Mouse (Mus musculus) CH12.LX (cell line): ENCODE measurements around the gene Cdh13. TPM values are rescaled to one million over a fixed set of nuclear protein-coding genes. Genes with fewer than 3 reads are reported as not detected.

Experiments
- DNase-seq: peaks from one replicate; pipeline ENCODE4 v3.0.0-alpha.2; 2013; ENCODE audit errors: extremely low read depth
- H3K27ac ChIP-seq: 2 replicates; pipeline ENCODE4 v1.5.1; 2012; ENCODE audit warnings: low read depth, mild to moderate bottlenecking, control low read depth, moderate library complexity; ENCODE audit not compliant: insufficient read depth
- H3K27me3 ChIP-seq: replicated peaks from 2 replicates; pipeline ENCODE3; 2012; ENCODE audit warnings: inconsistent platforms
- H3K36me3 ChIP-seq, 2 experiments: replicated peaks in 1 of 2; 2 replicates each; pipeline versions ENCODE3 to v1.6.1; 2012; ENCODE audit warnings: inconsistent platforms in 1 of 2, low read length in 1 of 2, mild to moderate bottlenecking in 1 of 2, mixed read lengths in 1 of 2, moderate library complexity in 1 of 2; ENCODE audit not compliant: control insufficient read depth in 1 of 2, insufficient read depth in 1 of 2
- H3K4me1 ChIP-seq, 2 experiments: 2 replicates each; pipeline ENCODE4 v1.6.1; 2012; ENCODE audit warnings: inconsistent platforms in 1 of 2, moderate library complexity in 1 of 2; ENCODE audit not compliant: insufficient read depth in 2 of 2, control insufficient read depth in 1 of 2
- H3K4me2 ChIP-seq: 2 replicates; pipeline ENCODE4 v1.6.1; 2012; ENCODE audit warnings: low read depth, mild to moderate bottlenecking, control low read depth; ENCODE audit not compliant: poor library complexity, insufficient read depth, severe bottlenecking
- H3K4me3 ChIP-seq, 3 experiments: fragments of 150-350 bp in 1 of 3; sonication (generic) in 1 of 3; replicated peaks in 1 of 3; 2 replicates each; pipeline versions ENCODE3 to v1.5.1; 2011 to 2012; ENCODE audit warnings: low read depth in 2 of 3, low read length in 2 of 3, mild to moderate bottlenecking in 2 of 3, moderate library complexity in 2 of 3, control low read depth in 1 of 3, improper control_type of control experiment in 1 of 3, inconsistent platforms in 1 of 3, mixed read lengths in 1 of 3; ENCODE audit not compliant: poor library complexity in 1 of 3
- H3K79me2 ChIP-seq: replicated peaks from 2 replicates; pipeline ENCODE4 v1.6.1; 2012; ENCODE audit warnings: mild to moderate bottlenecking, moderate library complexity; ENCODE audit not compliant: control insufficient read depth, poor library complexity, insufficient read depth, severe bottlenecking; ENCODE audit errors: extremely low read depth
- H3K9ac ChIP-seq: 2 replicates; pipeline ENCODE4 v1.6.1; 2012; ENCODE audit warnings: low read depth, mild to moderate bottlenecking, control low read depth, moderate library complexity; ENCODE audit not compliant: insufficient read depth
- H3K9me3 ChIP-seq: replicated peaks from 2 replicates; pipeline ENCODE3; 2012; ENCODE audit warnings: low read length, inconsistent platforms, mixed read lengths
- BHLHE40 ChIP-seq: IDR thresholded peaks from 2 replicates; pipeline ENCODE4 v1.6.1; 2011; ENCODE audit warnings: mild to moderate bottlenecking, low read depth, low read length, improper control_type of control experiment
- GABPA ChIP-seq: IDR thresholded peaks from 2 replicates; pipeline ENCODE4 v1.6.1; 2012; ENCODE audit warnings: low read depth, low read length, improper control_type of control experiment, inconsistent platforms; ENCODE audit not compliant: insufficient replicate concordance
- IRF4 ChIP-seq: IDR thresholded peaks from 2 replicates; pipeline ENCODE4 v1.6.1; 2014; ENCODE audit warnings: low read depth, mild to moderate bottlenecking, inconsistent platforms, low read length, improper control_type of control experiment
- JUND ChIP-seq: conservative IDR thresholded peaks from 2 replicates; pipeline ENCODE4 v1.6.1; 2011; ENCODE audit warnings: low read depth, low read length, improper control_type of control experiment
- KAT2A ChIP-seq: IDR thresholded peaks from 2 replicates; pipeline ENCODE4 v1.6.1; 2012; ENCODE audit warnings: low read length, improper control_type of control experiment, inconsistent platforms; ENCODE audit not compliant: insufficient replicate concordance
- MAZ ChIP-seq: IDR thresholded peaks from 2 replicates; pipeline ENCODE4 v1.6.1; 2012; ENCODE audit warnings: low read depth, mild to moderate bottlenecking, inconsistent platforms, low read length, improper control_type of control experiment, moderate library complexity
- MYC ChIP-seq: IDR thresholded peaks from 2 replicates; pipeline ENCODE4 v1.6.1; 2011; ENCODE audit warnings: low read depth, mild to moderate bottlenecking, improper control_type of control experiment, low read length
- NELFE ChIP-seq: IDR thresholded peaks from 2 replicates; pipeline ENCODE4 v1.6.1; 2011; ENCODE audit warnings: low read depth, low read length, improper control_type of control experiment
- NRF1 ChIP-seq: IDR thresholded peaks from 2 replicates; pipeline ENCODE4 v1.6.1; 2014; ENCODE audit warnings: low read depth, mild to moderate bottlenecking, inconsistent platforms, low read length, improper control_type of control experiment, moderate library complexity
- POLR2A ChIP-seq: IDR thresholded peaks from 2 replicates; pipeline ENCODE4 v1.6.1; 2011; ENCODE audit warnings: low read depth, mild to moderate bottlenecking, improper control_type of control experiment, low read length
- POLR2AphosphoS2 ChIP-seq: IDR thresholded peaks from 2 replicates; pipeline ENCODE4 v1.6.1; 2011; ENCODE audit warnings: low read depth, low read length, improper control_type of control experiment
- RAD21 ChIP-seq: IDR thresholded peaks from 2 replicates; pipeline ENCODE4 v1.6.1; 2011; ENCODE audit warnings: low read depth, mild to moderate bottlenecking, low read length, improper control_type of control experiment, moderate library complexity
- RCOR1 ChIP-seq: conservative IDR thresholded peaks from 2 replicates; pipeline ENCODE4 v1.6.1; 2012; ENCODE audit warnings: low read depth, mild to moderate bottlenecking, inconsistent platforms, low read length, improper control_type of control experiment
- SIN3A ChIP-seq: IDR thresholded peaks from 2 replicates; pipeline ENCODE4 v1.6.1; 2012; ENCODE audit warnings: low read length, improper control_type of control experiment, inconsistent platforms
- UBTF ChIP-seq: IDR thresholded peaks from 2 replicates; pipeline ENCODE4 v1.6.1; 2012; ENCODE audit warnings: low read depth, mild to moderate bottlenecking, inconsistent platforms, low read length, improper control_type of control experiment, moderate library complexity
- ZKSCAN1 ChIP-seq: IDR thresholded peaks from 2 replicates; pipeline ENCODE4 v1.6.1; 2012; ENCODE audit warnings: low read depth, inconsistent platforms, low read length, improper control_type of control experiment, borderline replicate concordance
- ZMIZ1 ChIP-seq: IDR thresholded peaks from 2 replicates; pipeline ENCODE4 v1.6.1; 2012; ENCODE audit warnings: low read depth, mild to moderate bottlenecking, inconsistent platforms, low read length, improper control_type of control experiment
- ZNF384 ChIP-seq: IDR thresholded peaks from 2 replicates; pipeline ENCODE4 v1.6.1; 2012; ENCODE audit warnings: low read depth, low read length, improper control_type of control experiment, inconsistent platforms
- dilution Hi-C: fragments of 300-500 bp; cut with MboI; formaldehyde crosslinking; loops from 2 replicates; pipeline ENCODE4 v1.14.3; 2020; ENCODE audit warnings: low sequenced_read_pairs; ENCODE audit not compliant: extremely low pct_unique_long_range_greater_than_20kb, extremely low pct_ligation_motif_present
- in situ Hi-C: fragments of 300-500 bp; cut with MboI; formaldehyde crosslinking; loops from 3 replicates; pipeline ENCODE4 v1.14.3; 2019; ENCODE audit warnings: low sequenced_read_pairs, low pct_ligation_motif_present, low pct_unique_long_range_greater_than_20kb, mixed read lengths
- polyA plus RNA-seq: library from polyadenylated mRNA; unstranded; fragments of >175 nt; gene quantifications from 2 replicates; pipeline ENCODE4 v1.2.1, GENCODE M21; 2012; ENCODE audit warnings: low read depth; ENCODE audit not compliant: insufficient read length
- total RNA-seq, 2 experiments: library from RNA; depleted of rRNA; stranded (reverse); fragments of 300-350 nt in 1 of 2; fragments of >200 nt in 1 of 2; gene quantifications; 2 replicates each; pipeline ENCODE4 v1.2.3; 2012 to 2014

The Cdh13 gene
- total and polyA plus RNA-seq, 3 experiments = not detected

DNA sequence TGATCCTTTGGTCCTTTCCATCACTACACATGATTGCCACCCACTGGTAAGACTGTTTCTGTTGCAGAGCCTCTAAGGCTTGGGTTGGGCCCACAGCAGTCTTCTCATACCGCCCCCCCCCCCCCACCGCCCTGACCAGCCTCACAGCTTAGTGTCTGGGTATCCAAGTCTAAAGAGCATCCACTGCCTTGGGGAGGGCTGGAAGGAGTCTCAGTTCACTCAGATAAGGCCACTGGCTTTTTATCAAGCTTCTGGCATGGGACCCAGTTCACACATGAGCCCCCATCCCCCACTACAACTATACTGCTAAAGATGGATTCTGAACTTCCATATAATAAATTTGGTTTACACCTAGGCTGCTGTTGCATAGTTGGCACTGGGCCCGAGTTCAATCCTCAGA is 428.1 kb downstream of the Cdh13 start:
- H3K27ac ChIP-seq = no peak overlapping the region
- H3K79me2 ChIP-seq = no peaks in the 10 kb centered on the region
- DNase-seq = no peak
- in situ Hi-C loops (no loop called here), dilution Hi-C loops (no loop called here)
- H3K27me3 ChIP-seq = no peaks in the 10 kb centered on the region
- no peaks in the 10 kb centered on the region for H3K36me3 ChIP-seq
- TF ChIP-seq MAZ = no peak
- TF ChIP-seq UBTF = no peak
- H3K9ac ChIP-seq = no peak overlapping the region
- H3K4me3 ChIP-seq = no peak overlapping the region
- peaks cover 73% of the 10 kb centered on the region for H3K9me3 ChIP-seq
- H3K4me2 ChIP-seq = no peak overlapping the region
- no peaks in the 10 kb centered on the region for H3K4me1 ChIP-seq

DNA sequence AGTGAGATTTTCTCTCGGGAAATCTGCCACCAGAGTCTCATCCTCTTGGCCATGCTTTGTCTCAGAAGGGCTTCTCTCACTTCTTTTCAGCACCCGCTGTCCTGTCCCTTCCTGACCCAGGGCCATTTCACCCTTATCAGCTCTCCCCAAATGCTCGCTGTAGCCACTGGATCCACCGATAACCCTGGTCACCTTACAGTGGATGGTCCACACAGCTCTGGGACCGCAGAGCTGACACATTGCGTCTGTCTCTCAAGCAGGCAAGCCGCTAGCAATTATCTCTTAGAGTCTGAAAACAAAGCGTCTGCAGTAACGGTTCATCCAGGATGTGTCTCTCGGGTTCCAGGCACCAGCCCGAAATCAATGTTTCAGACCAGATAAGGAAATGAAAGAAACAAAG is 429.6 kb downstream of the Cdh13 start:
- H3K9me3 ChIP-seq = peaks cover 73% of the 10 kb centered on the region
- no peaks in the 10 kb centered on the region for H3K4me1 ChIP-seq
- no peaks in the 10 kb centered on the region for H3K27me3 ChIP-seq
- no peak overlapping the region for H3K9ac ChIP-seq
- H3K4me3 ChIP-seq = no peak overlapping the region
- no peak for TF ChIP-seq GABPA
- no peak for TF ChIP-seq POLR2AphosphoS2
- TF ChIP-seq BHLHE40 = no peak
- TF ChIP-seq RAD21 = no peak
- no peak for TF ChIP-seq MYC
- TF ChIP-seq ZMIZ1 = no peak
- TF ChIP-seq KAT2A = no peak
- TF ChIP-seq NRF1 = no peak
- TF ChIP-seq POLR2A = no peak
- TF ChIP-seq NELFE = no peak
- TF ChIP-seq, all 38 proteins: peak for 0
- dilution Hi-C loops (no loop called here), in situ Hi-C loops (no loop called here)
- H3K36me3 ChIP-seq = no peaks in the 10 kb centered on the region
- H3K79me2 ChIP-seq = no peaks in the 10 kb centered on the region
- no peak overlapping the region for H3K4me2 ChIP-seq
- no peak overlapping the region for H3K27ac ChIP-seq
- DNase-seq = no peak

DNA sequence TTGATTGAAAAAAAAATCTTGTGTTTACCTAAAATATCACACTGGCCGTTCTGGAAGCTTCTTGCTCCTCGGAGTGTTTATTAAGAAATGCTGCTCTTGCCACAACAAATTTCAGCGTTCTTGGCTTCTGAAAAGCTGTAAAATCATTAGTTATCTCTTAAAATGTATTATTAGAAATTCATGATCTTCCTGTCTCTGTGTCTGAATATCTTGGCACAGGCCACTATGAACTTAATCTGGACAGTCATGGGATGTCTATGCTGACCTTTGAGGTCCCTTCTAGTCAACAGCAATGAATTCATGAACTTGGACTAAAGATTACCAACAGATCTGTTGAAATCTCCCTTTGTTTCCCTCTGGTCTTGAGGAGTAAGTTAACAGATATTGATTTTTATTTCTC is 430.1 kb downstream of the Cdh13 start:
- TF ChIP-seq POLR2A (no peak), IRF4 (no peak), GABPA (no peak), SIN3A (no peak), ZKSCAN1 (no peak), BHLHE40 (no peak), UBTF (no peak), JUND (no peak), ZNF384 (no peak), RCOR1 (no peak)
- TF ChIP-seq, all 38 proteins: peak for 0
- no peaks in the 10 kb centered on the region for H3K36me3 ChIP-seq
- dilution Hi-C loops = no loop called here

More for the DNA sequence above, 430.1 kb downstream of the Cdh13 start:
- H3K27ac ChIP-seq = no peak overlapping the region
- no peaks in the 10 kb centered on the region for H3K79me2 ChIP-seq
- no peak overlapping the region for H3K9ac ChIP-seq
- no peaks in the 10 kb centered on the region for H3K4me1 ChIP-seq
- H3K9me3 ChIP-seq = peaks cover 73% of the 10 kb centered on the region
- in situ Hi-C loops = no loop called here
- no peak overlapping the region for H3K4me3 ChIP-seq
- H3K27me3 ChIP-seq = no peaks in the 10 kb centered on the region
- DNase-seq = no peak
- no peak overlapping the region for H3K4me2 ChIP-seq
